Mouse (Mus musculus) spleen, adult 2 months (tissue): ENCODE data around the gene Ccnb1.

Experiments
- CTCF ChIP-seq: fragments of 200-500 bp; IDR thresholded peaks from 2 replicates; pipeline ENCODE4 v1.5.1; 2011; ENCODE audit warnings: mild to moderate bottlenecking, inconsistent platforms; ENCODE audit not compliant: insufficient read depth, insufficient read length, insufficient replicate concordance; ENCODE audit errors: extremely low read depth
- POLR2A ChIP-seq: fragments of 200-500 bp; IDR thresholded peaks from 2 replicates; pipeline ENCODE4 v1.6.1; 2011; ENCODE audit warnings: low read depth, low read length, inconsistent platforms

DNA sequence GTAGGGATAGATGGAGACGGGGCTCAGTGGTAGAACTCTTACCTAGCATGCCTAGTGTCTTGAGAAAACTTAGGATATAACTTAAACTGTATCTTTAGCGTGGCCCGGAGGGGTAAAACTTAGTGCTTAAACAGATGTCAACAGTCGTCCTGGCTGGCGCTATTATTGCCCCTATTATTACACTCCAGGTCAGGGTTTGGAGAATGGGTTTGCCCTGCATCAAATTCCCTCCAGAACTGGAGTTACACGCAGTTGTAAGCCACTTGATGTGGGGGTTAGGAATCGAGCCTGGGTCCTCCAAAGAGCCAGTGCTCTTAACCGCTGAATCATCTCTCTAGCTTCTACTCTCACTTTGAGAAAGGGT is 10.3 kb downstream of the Ccnb1 start:
- TF ChIP-seq POLR2A (no peak), CTCF (no peak)
